Mouse (Mus musculus): ENCODE measurements around the gene H2-DMa. TPM values are rescaled to one million over a fixed set of nuclear protein-coding genes. Genes with fewer than 3 reads are reported as not detected.

H2-DMa gene
- total RNA-seq, 4 experiments from 2014 or later = 3.0 to 4.6 (median 4.0) TPM

GRCm38 (mm10) chr17:34102831-34103230, 16.5 kb upstream of the H2-DMa start:
- no peak for DNase-seq (ENCODE audit: low spot score in 2 of 2)

- no peak for DNase-seq (ENCODE audit: low spot score in 2 of 2)
These were observed 14.5 kb upstream of the H2-DMa start for GRCm38 (mm10) chr17:34104804-34105203.

- no peak for DNase-seq (ENCODE audit: low spot score in 2 of 2)
These were observed 12.8 kb upstream of the H2-DMa start for GRCm38 (mm10) chr17:34106555-34106954.

- no peak for DNase-seq (ENCODE audit: low spot score in 2 of 2)
These were observed 12.1 kb upstream of the H2-DMa start for GRCm38 (mm10) chr17:34107109-34107867.

GRCm38 (mm10) chr17:34108460-34108859, 10.9 kb upstream of the H2-DMa start:
- DNase-seq (ENCODE audit: low spot score in 2 of 2) = no peak

GRCm38 (mm10) chr17:34109038-34109805, 10.1 kb upstream of the H2-DMa start:
- no peak for DNase-seq (ENCODE audit: low spot score in 2 of 2)

- no peak for DNase-seq (ENCODE audit: low spot score in 2 of 2)
These were observed 9.5 kb upstream of the H2-DMa start for GRCm38 (mm10) chr17:34109806-34110195.

- no peak for DNase-seq (ENCODE audit: low spot score in 2 of 2)
These were observed 9.0 kb upstream of the H2-DMa start for GRCm38 (mm10) chr17:34110309-34110708.

- no peak for DNase-seq (ENCODE audit: low spot score in 2 of 2)
These were observed 5.2 kb upstream of the H2-DMa start for GRCm38 (mm10) chr17:34114114-34114513.

GRCm38 (mm10) chr17:34116736-34117370, 2.5 kb upstream of the H2-DMa start:
- no peak for DNase-seq (ENCODE audit: low spot score in 2 of 2)

GRCm38 (mm10) chr17:34117421-34118112, 1.8 kb upstream of the H2-DMa start:
- DNase-seq (ENCODE audit: low spot score in 2 of 2) = no peak

- peak in 1 of 2 experiments; percentile 31 for DNase-seq (ENCODE audit: low spot score in 2 of 2)
These were observed 1.0 kb upstream of the H2-DMa start for GRCm38 (mm10) chr17:34118113-34118872.

- no peak for DNase-seq (ENCODE audit: low spot score in 2 of 2)
These were observed 480 bp upstream of the H2-DMa start for GRCm38 (mm10) chr17:34118873-34119248.

GRCm38 (mm10) chr17:34120180-34120723, 911 bp downstream of the H2-DMa start:
- DNase-seq (ENCODE audit: low spot score in 2 of 2) = peak; percentile 81 to 90

GRCm38 (mm10) chr17:34120814-34121171, 1.5 kb downstream of the H2-DMa start:
- peak; percentile 88 to 91 for DNase-seq (ENCODE audit: low spot score in 2 of 2)

GRCm38 (mm10) chr17:34121172-34121878, 2.0 kb downstream of the H2-DMa start:
- DNase-seq (ENCODE audit: low spot score in 2 of 2) = peak; percentile 88 to 89

GRCm38 (mm10) chr17:34121879-34122187, 2.5 kb downstream of the H2-DMa start:
- peak in 1 of 2 experiments; percentile 78 for DNase-seq (ENCODE audit: low spot score in 2 of 2)

- peak; percentile 96 to 97 for DNase-seq (ENCODE audit: low spot score in 2 of 2)
These were observed 3.0 kb downstream of the H2-DMa start, which contains the start of gene Brd2 for GRCm38 (mm10) chr17:34122188-34122984. Brd2 (minus strand) TSS chr17:34122634.

GRCm38 (mm10) chr17:34123111-34123510, 3.8 kb downstream of the H2-DMa start:
- DNase-seq (ENCODE audit: low spot score in 2 of 2) = no peak

Data from gastrocnemius, adult 8-10 months (tissue).